Mouse (Mus musculus) adrenal gland, postnatal 14 days (tissue): Measurements from ENCODE around the gene Tysnd1. TPM values are rescaled to one million over a fixed set of nuclear protein-coding genes. Genes with fewer than 3 reads are reported as not detected.
A peak's percentile ranks its signal among the peaks of the same experiment; 100 is the strongest.

ENCODE experiments used
- DNase-seq: peaks from one replicate; pipeline ENCODE4 v3.0.0; 2021; ENCODE audit warnings: mixed read lengths
- long read RNA-seq, 2 experiments: library from polyadenylated mRNA; stranded (forward); transcript quantifications; one replicate each; pipeline ENCODE4 v2.0.0; 2021
- total RNA-seq: library from RNA; stranded (reverse); gene quantifications from 2 replicates; pipeline ENCODE4 v1.2.3, GENCODE M21; 2021

The Tysnd1 gene
- 87.8 and 94.3 TPM in 2 replicates for total RNA-seq
- long read RNA-seq, experiment 1, transcript Tysnd1-203 (4 exons, 512 nt): minor isoform, 16 of 398 reads
- long read RNA-seq, experiment 1, transcript Tysnd1-204 (3 exons, 306 nt): minor isoform, 8 of 398 reads
- long read RNA-seq, experiment 1, transcript Tysnd1-201 (4 exons, 2,286 nt): major isoform, 354 of 398 reads
- long read RNA-seq, experiment 1, partial matches to known transcripts: 9 of 398 reads
- long read RNA-seq, experiment 1, other reads (novel, unspliced or antisense): 11 of 398 reads
- long read RNA-seq, experiment 2, transcript Tysnd1-203 (4 exons, 512 nt): minor isoform, 10 of 267 reads
- long read RNA-seq, experiment 2, transcript Tysnd1-201 (4 exons, 2,286 nt): major isoform, 238 of 267 reads
- long read RNA-seq, experiment 2, partial matches to known transcripts: 13 of 267 reads
- long read RNA-seq, experiment 2, other reads (novel, unspliced or antisense): 3 of 267 reads

- DNase-seq: peak; percentile 99
Observed at GRCm38 (mm10) chr10:61694870-61695670, at the start of gene Tysnd1. Gene Tysnd1 (plus strand): TSS chr10:61695514.

GRCm38 (mm10) chr10:61646557-61646956 is 48.8 kb upstream of the Tysnd1 start:
- DNase-seq: no peak

GRCm38 (mm10) chr10:61647790-61648736 is 47.3 kb upstream of the Tysnd1 start, which contains the start of gene Ppa1:
Gene Ppa1 (plus strand): TSS chr10:61648552.
- peak; percentile 94 for DNase-seq

- no peak for DNase-seq
Observed at GRCm38 (mm10) chr10:61648737-61649645, 46.3 kb upstream of the Tysnd1 start.

- no peak for DNase-seq
Observed at GRCm38 (mm10) chr10:61654105-61654504, 41.2 kb upstream of the Tysnd1 start.

- no peak for DNase-seq
Observed at GRCm38 (mm10) chr10:61654691-61655090, 40.6 kb upstream of the Tysnd1 start.

GRCm38 (mm10) chr10:61655188-61655587 is 40.1 kb upstream of the Tysnd1 start:
- no peak for DNase-seq

- no peak for DNase-seq
Observed at GRCm38 (mm10) chr10:61656928-61657882, 38.1 kb upstream of the Tysnd1 start.

- peak; percentile 68 for DNase-seq
Observed at GRCm38 (mm10) chr10:61657985-61658384, 37.3 kb upstream of the Tysnd1 start.

GRCm38 (mm10) chr10:61661887-61662286 is 33.4 kb upstream of the Tysnd1 start:
- DNase-seq: no peak

- peak; percentile 55 for DNase-seq
Observed at GRCm38 (mm10) chr10:61662391-61662988, 32.8 kb upstream of the Tysnd1 start.

- no peak for DNase-seq
Observed at GRCm38 (mm10) chr10:61665111-61665510, 30.2 kb upstream of the Tysnd1 start.

- DNase-seq: no peak
Observed at GRCm38 (mm10) chr10:61665651-61666050, 29.7 kb upstream of the Tysnd1 start.

GRCm38 (mm10) chr10:61669289-61669688 is 26.0 kb upstream of the Tysnd1 start:
- DNase-seq: no peak

GRCm38 (mm10) chr10:61669896-61670295 is 25.4 kb upstream of the Tysnd1 start:
- DNase-seq: no peak

GRCm38 (mm10) chr10:61670758-61671157 is 24.6 kb upstream of the Tysnd1 start:
- DNase-seq: no peak

- DNase-seq: no peak
Observed at GRCm38 (mm10) chr10:61675935-61676334, 19.4 kb upstream of the Tysnd1 start.

- DNase-seq: no peak
Observed at GRCm38 (mm10) chr10:61679545-61679944, 15.8 kb upstream of the Tysnd1 start.
